In genomic region chr12:12676676-12677075, GRCm38 (mm10) we compare ENCODE assay signal across 8 mouse cellular contexts.
DNase-seq lines count a peak whose midpoint lies in the region; ATAC-seq lines count a peak whose summit lies in the region.

No protein-coding gene starts in this region.

- no peak for ATAC-seq in granulocyte monocyte progenitor cell, adult 5-6 weeks (replicated peaks; ENCODE audit: poor library complexity, severe bottlenecking)

- intact Hi-C loops in heart, postnatal 14 days (cut with DNase I) = no loop called here
- intact Hi-C loops in left cerebral cortex, postnatal 36 days (cut with DNase I) = loop anchor here (5.0 kb wide), 1 partner anchor 44 kb away; no protein-coding TSS in a partner anchor

- peak; percentile 11 to 26 for DNase-seq in left cerebral cortex, adult 18-20 months (ENCODE audit: low spot score in 2 of 2)
- no peak for DNase-seq in left cerebral cortex, adult 11 months (ENCODE audit: low spot score)
- DNase-seq in fat pad, adult 2 months (ENCODE audit: extremely low read depth, low read depth, low spot score) = peak; percentile 80
- DNase-seq in heart, postnatal 14 days = peak; percentile 43 to 66
- peak; percentile 19 to 23 for DNase-seq in left cerebral cortex, postnatal 36 days (ENCODE audit: low spot score in 2 of 2)
- DNase-seq in retina, postnatal 7 days (ENCODE audit: low read depth, low spot score) = peak; percentile 67
- no peak for DNase-seq in thymus, postnatal 4 days

Comparison
In these comparisons a context has a peak if more than half of its experiments do, and no peak if none do; other contexts are left out.
1. DNase-seq: peak in left cerebral cortex, adult 18-20 months (2 of 2), fat pad, adult 2 months (single experiment), heart, postnatal 14 days (2 of 2), left cerebral cortex, postnatal 36 days (2 of 2) and retina, postnatal 7 days (single experiment); none in left cerebral cortex, adult 11 months (single experiment) and thymus, postnatal 4 days (single experiment).